Mouse (Mus musculus): ENCODE measurements around the gene Kcnn4. TPM values are rescaled to one million over a fixed set of nuclear protein-coding genes. Genes with fewer than 3 reads are reported as not detected.
A peak's percentile ranks its signal among the peaks of the same experiment; 100 is the strongest.
"Not testable (repeated sequence)": the region's sequence is repeated elsewhere in the genome, so short reads cannot be mapped to it uniquely, and the experiment has no call there.

Gene Kcnn4
- polyA plus RNA-seq, 1 experiment: 180 TPM

GRCm38 (mm10) chr7:24400082-24400452 is 30.0 kb downstream of the Kcnn4 start:
- Histone ChIP-seq H3K4me1 (ENCODE audit: control insufficient read depth, insufficient read depth, low read length) (peaks cover 11% of the 10 kb centered on the region), H3K4me3 (replicated peaks; ENCODE audit: control insufficient read depth, low read depth, low read length) (peak overlapping the region; percentile 80), H3K27ac (ENCODE audit: control insufficient read depth, insufficient read depth, low read depth, low read length, poor library complexity) (peak overlapping the region; percentile 14; the same call in 1 of the 2 replicates)
- TF ChIP-seq CTCF (IDR thresholded peaks at IDR 0.05; ENCODE audit: control insufficient read depth, insufficient read depth, low read length) (no peak), POLR2A (IDR thresholded peaks at IDR 0.05; ENCODE audit: borderline replicate concordance, control insufficient read depth, low read depth, low read length) (no peak)
- WGBS: under 1% methylated on average over 3 of the region's 3 CpGs

GRCm38 (mm10) chr7:24400489-24400888 is 30.4 kb downstream of the Kcnn4 start:
- H3K4me3 ChIP-seq (replicated peaks; ENCODE audit: control insufficient read depth, low read depth, low read length): peak overlapping the region; percentile 47
- whole genome bisulfite sequencing: 70% methylated on average over 4 of the region's 4 CpGs
- not testable (repeated sequence) for H3K4me1 ChIP-seq (ENCODE audit: control insufficient read depth, insufficient read depth, low read length); H3K27ac ChIP-seq (ENCODE audit: control insufficient read depth, insufficient read depth, low read depth, low read length, poor library complexity)

- H3K4me3 ChIP-seq (replicated peaks; ENCODE audit: control insufficient read depth, low read depth, low read length): peak overlapping the region; percentile 14
- H3K4me1 ChIP-seq (ENCODE audit: control insufficient read depth, insufficient read depth, low read length): peaks cover 5% of the 10 kb centered on the region; the same call in 1 of the 2 replicates
- WGBS: 88% methylated on average over 9 of the region's 9 CpGs
- H3K27ac ChIP-seq (ENCODE audit: control insufficient read depth, insufficient read depth, low read depth, low read length, poor library complexity): peak overlapping the region; percentile 76
- TF ChIP-seq POLR2A (IDR thresholded peaks at IDR 0.05; ENCODE audit: borderline replicate concordance, control insufficient read depth, low read depth, low read length): no peak
- peak; percentile 55 for TF ChIP-seq CTCF (IDR thresholded peaks at IDR 0.05; ENCODE audit: control insufficient read depth, insufficient read depth, low read length)
Measured at GRCm38 (mm10) chr7:24402851-24403250, 32.8 kb downstream of the Kcnn4 start.

- Histone ChIP-seq H3K4me1 (ENCODE audit: control insufficient read depth, insufficient read depth, low read length) (peaks cover 3% of the 10 kb centered on the region; the same call in 1 of the 2 replicates), H3K27ac (ENCODE audit: control insufficient read depth, insufficient read depth, low read depth, low read length, poor library complexity) (no peak overlapping the region), H3K4me3 (replicated peaks; ENCODE audit: control insufficient read depth, low read depth, low read length) (no peak overlapping the region)
- WGBS: 90% methylated on average over 13 of the region's 13 CpGs
- TF ChIP-seq CTCF (IDR thresholded peaks at IDR 0.05; ENCODE audit: control insufficient read depth, insufficient read depth, low read length): no peak
- TF ChIP-seq POLR2A (IDR thresholded peaks at IDR 0.05; ENCODE audit: borderline replicate concordance, control insufficient read depth, low read depth, low read length): no peak
Measured at GRCm38 (mm10) chr7:24405649-24406048, 35.6 kb downstream of the Kcnn4 start.

GRCm38 (mm10) chr7:24406528-24407344 is 36.7 kb downstream of the Kcnn4 start:
- peak; percentile 74 for TF ChIP-seq CTCF (IDR thresholded peaks at IDR 0.05; ENCODE audit: control insufficient read depth, insufficient read depth, low read length)
- TF ChIP-seq POLR2A (IDR thresholded peaks at IDR 0.05; ENCODE audit: borderline replicate concordance, control insufficient read depth, low read depth, low read length): no peak
- Histone ChIP-seq H3K4me1 (ENCODE audit: control insufficient read depth, insufficient read depth, low read length) (no peaks in the 10 kb centered on the region; the same call in 1 of the 2 replicates), H3K27ac (ENCODE audit: control insufficient read depth, insufficient read depth, low read depth, low read length, poor library complexity) (no peak overlapping the region), H3K4me3 (replicated peaks; ENCODE audit: control insufficient read depth, low read depth, low read length) (no peak overlapping the region)
- WGBS: 39% methylated on average over 5 of the region's 5 CpGs

GRCm38 (mm10) chr7:24408186-24408585 is 38.1 kb downstream of the Kcnn4 start:
- TF ChIP-seq POLR2A (IDR thresholded peaks at IDR 0.05; ENCODE audit: borderline replicate concordance, control insufficient read depth, low read depth, low read length) (no peak), CTCF (IDR thresholded peaks at IDR 0.05; ENCODE audit: control insufficient read depth, insufficient read depth, low read length) (no peak)
- 92% methylated on average over 9 of the region's 9 CpGs for WGBS
- no peak overlapping the region for H3K4me3 ChIP-seq (replicated peaks; ENCODE audit: control insufficient read depth, low read depth, low read length)
- H3K27ac ChIP-seq (ENCODE audit: control insufficient read depth, insufficient read depth, low read depth, low read length, poor library complexity): no peak overlapping the region
- H3K4me1 ChIP-seq (ENCODE audit: control insufficient read depth, insufficient read depth, low read length): no peaks in the 10 kb centered on the region; the same call in 1 of the 2 replicates

GRCm38 (mm10) chr7:24410123-24410522 is 40.1 kb downstream of the Kcnn4 start:
- Histone ChIP-seq H3K27ac (ENCODE audit: control insufficient read depth, insufficient read depth, low read depth, low read length, poor library complexity) (no peak overlapping the region), H3K4me1 (ENCODE audit: control insufficient read depth, insufficient read depth, low read length) (no peaks in the 10 kb centered on the region; the same call in 1 of the 2 replicates), H3K4me3 (replicated peaks; ENCODE audit: control insufficient read depth, low read depth, low read length) (no peak overlapping the region)
- 88% methylated on average over 6 of the region's 6 CpGs for WGBS
- no peak for TF ChIP-seq CTCF (IDR thresholded peaks at IDR 0.05; ENCODE audit: control insufficient read depth, insufficient read depth, low read length)
- no peak for TF ChIP-seq POLR2A (IDR thresholded peaks at IDR 0.05; ENCODE audit: borderline replicate concordance, control insufficient read depth, low read depth, low read length)

GRCm38 (mm10) chr7:24410831-24411230 is 40.8 kb downstream of the Kcnn4 start:
- Histone ChIP-seq H3K4me1 (ENCODE audit: control insufficient read depth, insufficient read depth, low read length) (no peaks in the 10 kb centered on the region; the same call in 1 of the 2 replicates), H3K4me3 (replicated peaks; ENCODE audit: control insufficient read depth, low read depth, low read length) (no peak overlapping the region), H3K27ac (ENCODE audit: control insufficient read depth, insufficient read depth, low read depth, low read length, poor library complexity) (no peak overlapping the region)
- TF ChIP-seq CTCF (IDR thresholded peaks at IDR 0.05; ENCODE audit: control insufficient read depth, insufficient read depth, low read length) (no peak), POLR2A (IDR thresholded peaks at IDR 0.05; ENCODE audit: borderline replicate concordance, control insufficient read depth, low read depth, low read length) (no peak)
- 87% methylated on average over 3 of the region's 3 CpGs for WGBS

Measured in bone marrow, adult 2 months (tissue).